Mouse (Mus musculus) kidney, embryonic 16.5 days (tissue): ENCODE data around the gene Lhb. TPM values are rescaled to one million over a fixed set of nuclear protein-coding genes. Genes with fewer than 3 reads are reported as not detected.
"Not testable (repeated sequence)": the region's sequence is repeated elsewhere in the genome, so short reads cannot be mapped to it uniquely, and the experiment has no call there.

Experiments used
- ATAC-seq: fragments of 200-750 bp; cut with Nextera tagmentation; 2 replicates; pipeline ENCODE4 v1.8.0; 2017; ENCODE audit warnings: moderate TSS enrichment; ENCODE audit not compliant: low FRiP score, low TSS enrichment
- H3K27ac ChIP-seq: fragments of 300-500 bp; sonication (generic); 2 replicates; pipeline ENCODE4 v1.5.1; 2014; ENCODE audit warnings: low read length
- H3K27me3 ChIP-seq: fragments of 300-500 bp; sonication (generic); 2 replicates; pipeline ENCODE4 v1.6.1; 2014; ENCODE audit warnings: low read length, control low read depth, mixed read lengths; ENCODE audit not compliant: insufficient read depth
- H3K36me3 ChIP-seq: fragments of 300-500 bp; sonication (generic); 2 replicates; pipeline ENCODE4 v1.6.1; 2014; ENCODE audit warnings: low read length, control low read depth, mixed read lengths; ENCODE audit not compliant: insufficient read depth
- H3K4me1 ChIP-seq: fragments of 300-500 bp; sonication (generic); 2 replicates; pipeline ENCODE4 v1.6.1; 2014; ENCODE audit warnings: low read length, control low read depth, mixed read lengths; ENCODE audit not compliant: insufficient read depth
- H3K4me2 ChIP-seq: fragments of 300-500 bp; sonication (generic); replicated peaks from 2 replicates; pipeline ENCODE4 v1.6.1; 2014; ENCODE audit warnings: low read depth, low read length
- H3K4me3 ChIP-seq: fragments of 300-500 bp; sonication (generic); 2 replicates; pipeline ENCODE4 v1.5.1; 2014; ENCODE audit warnings: mild to moderate bottlenecking, low read length
- H3K9ac ChIP-seq: fragments of 300-500 bp; sonication (generic); replicated peaks from 2 replicates; pipeline ENCODE4 v1.6.1; 2014; ENCODE audit warnings: low read length
- H3K9me3 ChIP-seq: fragments of 300-500 bp; sonication (generic); 2 replicates; pipeline ENCODE4 v1.6.1; 2016; ENCODE audit warnings: low read length, control low read depth
- WGBS: fragments of 180-500 bp; shearing (Covaris S2); extraction: QIAGEN DNeasy Blood & Tissue Kit; methylation state at CpG from one replicate; pipeline ENCODE4 v1.1.7; 2014; 5-methylcytosine and 5-hydroxymethylcytosine counted together
- polyA plus RNA-seq: library from polyadenylated mRNA; unstranded; fragments of >200 nt; fragmentation: Nextera tagmentation; extraction: Ambion mirVana; gene quantifications from 2 replicates; pipeline ENCODE4 v1.2.1, GENCODE M21; 2015

The Lhb gene
- polyA plus RNA-seq, 1 experiment from 2014 or later, result not detected

DNA sequence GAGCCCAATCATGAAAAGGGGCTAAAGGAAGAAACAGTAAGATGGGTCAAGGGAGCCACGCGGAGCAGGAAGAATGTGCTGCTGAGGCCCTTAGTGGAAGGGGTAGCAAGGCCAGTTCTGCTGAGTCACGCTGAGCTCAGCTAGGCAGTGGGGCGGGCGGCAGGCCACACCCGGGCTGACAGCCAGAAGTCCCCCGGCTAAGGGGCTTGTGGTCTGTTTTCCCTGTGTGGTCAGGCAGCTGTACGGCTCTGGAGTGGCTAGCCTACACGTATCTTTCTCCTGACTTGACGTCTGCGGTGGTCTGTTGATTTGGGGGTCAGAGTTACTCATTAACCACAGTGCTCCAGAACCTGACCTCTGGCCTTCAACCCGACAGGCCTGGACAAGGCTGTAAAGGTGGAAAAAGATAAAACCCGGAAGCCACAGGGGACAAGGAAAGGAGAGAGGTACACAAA, 40.3 kb downstream of the Lhb start:
- peak overlapping the region; percentile 64 for H3K9ac ChIP-seq
- peaks cover 44% of the 10 kb centered on the region for H3K4me1 ChIP-seq
- peak; percentile 32 for ATAC-seq
- H3K9me3 ChIP-seq, result no peaks in the 10 kb centered on the region
- peak overlapping the region; percentile 88; the same call in 1 of the 2 replicates for H3K4me3 ChIP-seq
- no peaks in the 10 kb centered on the region for H3K27me3 ChIP-seq
- H3K4me2 ChIP-seq, result peak overlapping the region; percentile 54
- peak overlapping the region; percentile 94 for H3K27ac ChIP-seq
- WGBS, result 16% methylated on average over 13 of the region's 13 CpGs
- peaks cover 34% of the 10 kb centered on the region for H3K36me3 ChIP-seq

DNA sequence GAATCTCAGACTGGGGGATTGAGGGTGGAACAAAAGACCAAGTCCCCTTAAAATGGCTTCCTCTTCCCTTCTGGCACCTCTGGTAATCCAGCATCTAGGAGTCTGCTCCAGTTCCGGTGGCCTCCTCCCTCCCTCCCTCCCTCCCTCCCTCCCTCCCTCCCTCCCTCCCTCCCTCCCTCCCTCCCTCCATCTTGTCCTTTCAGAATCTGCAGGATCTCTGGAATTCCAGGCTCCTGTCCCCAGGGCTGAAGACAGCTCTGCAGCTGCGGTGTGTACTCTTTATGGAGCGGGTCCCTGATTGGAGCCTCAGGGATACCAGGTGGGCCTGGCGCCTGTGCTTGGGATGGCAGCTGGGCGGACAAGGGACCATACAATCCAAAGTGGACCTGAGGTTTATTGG, 40.7 kb downstream of the Lhb start:
- peaks cover 47% of the 10 kb centered on the region for H3K4me1 ChIP-seq

DNA sequence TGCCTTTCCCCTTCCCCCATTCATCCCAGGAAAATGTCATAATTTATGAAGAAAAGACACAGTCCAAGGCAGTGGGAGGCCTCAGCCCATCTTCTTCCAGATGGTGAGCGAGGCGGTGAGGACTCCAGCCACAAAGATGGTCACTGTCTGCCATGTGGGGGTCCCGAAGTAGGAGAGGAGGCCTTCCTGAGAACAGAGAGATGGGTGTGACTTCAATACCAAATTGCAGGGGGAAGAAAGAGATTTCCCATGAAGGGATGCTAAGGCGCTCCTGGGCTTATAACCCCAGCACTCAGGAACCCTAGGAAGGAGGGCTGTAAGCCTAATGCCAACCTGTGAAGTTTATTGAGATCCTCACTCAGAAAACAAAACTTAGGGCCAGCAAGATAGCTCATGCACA, 41.2 kb downstream of the Lhb start:
- WGBS, result 87% methylated on average over 4 of the region's 4 CpGs

More for the DNA sequence above, 40.7 kb downstream of the Lhb start:
- Histone ChIP-seq H3K4me3 (no peak overlapping the region), H3K9me3 (no peaks in the 10 kb centered on the region), H3K36me3 (peaks cover 34% of the 10 kb centered on the region), H3K27ac (peak overlapping the region; percentile 94), H3K27me3 (no peaks in the 10 kb centered on the region), H3K9ac (peak overlapping the region; percentile 64; the same call in 1 of the 2 replicates), H3K4me2 (peak overlapping the region; percentile 54; the same call in 1 of the 2 replicates)
- 54% methylated on average over 5 of the region's 5 CpGs for WGBS
- ATAC-seq, result no peak

DNA sequence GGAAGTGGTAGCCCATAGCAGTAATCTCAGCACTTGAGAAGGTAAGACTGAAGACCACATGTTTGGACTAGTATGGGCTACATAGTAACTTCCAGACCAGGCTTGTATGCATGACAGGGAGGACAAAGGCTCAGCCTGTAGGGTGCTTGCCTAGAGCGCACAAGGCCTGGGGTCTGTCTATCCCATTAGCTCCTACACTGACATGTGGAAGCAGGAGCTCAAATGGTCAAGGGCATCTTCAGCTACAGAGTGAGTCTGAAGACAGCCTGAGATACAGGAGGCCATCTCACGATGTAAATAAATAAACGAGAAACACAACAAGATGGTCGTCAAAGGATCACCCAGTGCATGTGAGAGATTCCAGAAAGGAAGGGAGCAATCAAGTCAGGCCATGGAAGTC, 41.7 kb downstream of the Lhb start:
- H3K4me3 ChIP-seq, result no peak overlapping the region
- H3K9ac ChIP-seq, result no peak overlapping the region
- H3K27ac ChIP-seq, result no peak overlapping the region
- H3K9me3 ChIP-seq, result no peaks in the 10 kb centered on the region
- ATAC-seq, result no peak
- H3K27me3 ChIP-seq, result no peaks in the 10 kb centered on the region
- H3K4me2 ChIP-seq, result no peak overlapping the region
- H3K4me1 ChIP-seq, result peaks cover 44% of the 10 kb centered on the region
- H3K36me3 ChIP-seq, result peaks cover 26% of the 10 kb centered on the region
- WGBS, result 89% methylated on average over 4 of the region's 4 CpGs

More for the DNA sequence above, 41.2 kb downstream of the Lhb start:
- no peaks in the 10 kb centered on the region for H3K9me3 ChIP-seq
- H3K4me1 ChIP-seq, result peaks cover 46% of the 10 kb centered on the region
- ATAC-seq, result no peak
- no peak overlapping the region for H3K4me2 ChIP-seq
- peaks cover 32% of the 10 kb centered on the region for H3K36me3 ChIP-seq
- H3K4me3 ChIP-seq, result no peak overlapping the region
- no peaks in the 10 kb centered on the region for H3K27me3 ChIP-seq
- peak overlapping the region; percentile 94 for H3K27ac ChIP-seq
- 0 out of 2 replicates have a peak overlapping the region, but pooled peaks have one; percentile 15 for H3K9ac ChIP-seq

DNA sequence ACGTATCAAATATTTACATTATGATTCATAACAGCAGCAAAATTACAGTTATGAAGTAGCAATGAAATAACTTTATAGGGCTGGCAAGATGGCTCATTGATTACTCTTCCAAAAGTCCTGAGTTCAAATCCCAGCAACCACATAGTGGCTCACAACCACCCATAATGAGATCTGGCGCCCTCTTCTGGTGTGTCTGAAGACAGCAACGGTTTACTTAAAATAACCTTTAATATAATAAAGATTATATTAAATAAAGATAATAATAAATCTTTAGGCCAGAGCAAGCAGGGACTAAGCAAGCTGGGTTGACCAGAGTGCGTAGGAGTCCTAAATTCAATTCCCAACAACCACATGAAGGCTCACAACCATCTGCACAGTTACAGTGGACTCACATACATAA, 42.2 kb downstream of the Lhb start:
- not testable (repeated sequence) for H3K4me2 ChIP-seq, ATAC-seq, H3K4me3 ChIP-seq, H3K27me3 ChIP-seq, H3K27ac ChIP-seq, H3K9me3 ChIP-seq, H3K9ac ChIP-seq
- Histone ChIP-seq H3K4me1 (peaks cover 41% of the 10 kb centered on the region), H3K36me3 (peaks cover 23% of the 10 kb centered on the region)
- 77% methylated on average over 4 of the region's 4 CpGs for WGBS

DNA sequence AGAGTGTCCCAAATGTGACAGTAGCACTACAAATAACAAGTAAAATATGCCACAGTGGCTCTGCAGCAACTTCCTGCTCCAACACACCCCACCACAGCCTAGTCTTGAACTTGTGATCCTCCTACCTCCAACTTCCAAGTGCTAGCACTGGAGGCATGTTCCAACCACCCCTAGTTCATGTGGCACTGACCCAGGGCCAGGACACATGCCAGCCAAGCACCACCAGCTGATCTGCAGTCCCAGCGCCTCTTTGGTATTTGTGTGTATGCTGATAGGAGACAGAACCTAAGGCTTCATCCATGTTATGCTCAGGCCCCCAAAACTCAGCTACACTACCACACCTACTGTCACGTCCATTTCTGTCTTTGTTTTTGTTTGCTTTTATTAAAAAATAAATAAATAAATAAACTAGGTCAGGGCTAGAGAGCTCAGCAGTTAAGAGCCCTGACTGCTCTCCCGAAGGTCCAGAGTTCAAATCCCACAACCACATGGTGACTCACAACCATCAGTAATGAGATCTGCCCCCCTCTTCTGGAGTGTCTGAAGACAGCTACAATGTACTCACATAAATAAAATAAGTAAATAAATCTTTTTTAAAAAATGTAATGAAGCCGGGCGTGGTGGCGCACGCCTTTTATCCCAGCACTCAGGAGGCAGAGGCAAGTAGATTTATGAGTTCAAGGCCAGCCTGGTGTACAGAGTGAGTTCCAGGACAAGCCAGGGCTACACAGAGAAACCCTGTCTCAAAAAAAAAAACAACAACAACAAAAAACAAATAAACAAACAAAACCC, 43.6 kb downstream of the Lhb start:
- H3K9ac ChIP-seq, result no peak overlapping the region
- no peak for ATAC-seq
- H3K36me3 ChIP-seq, result peaks cover 18% of the 10 kb centered on the region
- peaks cover 35% of the 10 kb centered on the region for H3K4me1 ChIP-seq
- H3K27ac ChIP-seq, result no peak overlapping the region
- no peak overlapping the region for H3K4me3 ChIP-seq
- no peaks in the 10 kb centered on the region for H3K27me3 ChIP-seq
- H3K9me3 ChIP-seq, result no peaks in the 10 kb centered on the region
- no peak overlapping the region for H3K4me2 ChIP-seq
- WGBS, result 90% methylated on average over 7 of the region's 7 CpGs

DNA sequence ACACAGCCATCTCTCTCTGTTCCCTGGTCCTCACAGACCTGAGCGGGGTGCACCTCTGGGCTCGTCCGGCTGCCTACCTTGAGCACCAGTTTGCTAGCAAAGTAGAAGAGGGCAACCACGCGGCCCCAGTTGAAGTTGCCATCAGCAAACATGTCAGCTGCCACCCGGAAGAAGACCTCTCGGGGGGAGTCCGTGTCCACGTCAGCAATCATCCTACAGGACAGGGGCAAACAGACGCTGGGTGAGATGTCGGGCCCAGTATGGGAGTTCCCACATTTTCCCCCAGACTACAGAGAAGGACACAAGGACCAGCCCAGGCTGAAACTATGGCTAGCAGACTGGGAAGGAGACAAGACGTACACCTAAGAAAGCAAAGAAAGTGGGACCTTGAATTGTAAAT, 44.5 kb downstream of the Lhb start:
- no peak overlapping the region for H3K27ac ChIP-seq
- H3K4me2 ChIP-seq, result no peak overlapping the region
- no peaks in the 10 kb centered on the region for H3K27me3 ChIP-seq
- peaks cover 33% of the 10 kb centered on the region for H3K4me1 ChIP-seq
- no peak overlapping the region; the same call in 1 of the 2 replicates for H3K9ac ChIP-seq
- WGBS, result 97% methylated on average over 12 of the region's 12 CpGs
- no peaks in the 10 kb centered on the region for H3K9me3 ChIP-seq
- peaks cover 18% of the 10 kb centered on the region for H3K36me3 ChIP-seq
- H3K4me3 ChIP-seq, result 0 out of 2 replicates have a peak overlapping the region, but pooled peaks have one; percentile 92
- ATAC-seq, result no peak

DNA sequence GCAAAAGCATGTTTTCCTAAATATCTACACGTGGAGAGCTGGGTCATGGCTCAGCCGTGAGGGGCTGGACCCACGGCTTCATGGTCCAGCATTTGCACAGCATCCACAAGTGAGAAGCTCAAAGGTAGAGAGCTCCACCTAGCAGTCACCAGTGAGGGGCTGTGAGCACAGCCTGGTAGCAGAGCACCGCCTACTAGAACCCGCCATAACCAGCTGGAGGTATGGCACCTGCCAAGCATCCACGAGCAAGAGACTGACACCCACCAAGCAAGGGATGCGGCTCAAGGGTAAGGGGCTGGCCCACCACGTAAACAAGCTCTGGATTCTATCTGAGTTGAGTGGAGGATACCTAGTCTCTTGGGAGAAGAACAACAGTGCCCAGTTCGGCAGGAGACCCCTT, 44.9 kb downstream of the Lhb start:
- WGBS, result 73% methylated on average over 9 of the region's 9 CpGs
- peaks cover 29% of the 10 kb centered on the region for H3K4me1 ChIP-seq
- peak overlapping the region; percentile 84 for H3K9ac ChIP-seq
- peak overlapping the region; percentile 92 for H3K4me3 ChIP-seq
- no peak for ATAC-seq
- no peaks in the 10 kb centered on the region for H3K9me3 ChIP-seq
- H3K27me3 ChIP-seq, result no peaks in the 10 kb centered on the region
- peaks cover 18% of the 10 kb centered on the region for H3K36me3 ChIP-seq
- H3K4me2 ChIP-seq, result peak overlapping the region; percentile 87
- H3K27ac ChIP-seq, result no peak overlapping the region

DNA sequence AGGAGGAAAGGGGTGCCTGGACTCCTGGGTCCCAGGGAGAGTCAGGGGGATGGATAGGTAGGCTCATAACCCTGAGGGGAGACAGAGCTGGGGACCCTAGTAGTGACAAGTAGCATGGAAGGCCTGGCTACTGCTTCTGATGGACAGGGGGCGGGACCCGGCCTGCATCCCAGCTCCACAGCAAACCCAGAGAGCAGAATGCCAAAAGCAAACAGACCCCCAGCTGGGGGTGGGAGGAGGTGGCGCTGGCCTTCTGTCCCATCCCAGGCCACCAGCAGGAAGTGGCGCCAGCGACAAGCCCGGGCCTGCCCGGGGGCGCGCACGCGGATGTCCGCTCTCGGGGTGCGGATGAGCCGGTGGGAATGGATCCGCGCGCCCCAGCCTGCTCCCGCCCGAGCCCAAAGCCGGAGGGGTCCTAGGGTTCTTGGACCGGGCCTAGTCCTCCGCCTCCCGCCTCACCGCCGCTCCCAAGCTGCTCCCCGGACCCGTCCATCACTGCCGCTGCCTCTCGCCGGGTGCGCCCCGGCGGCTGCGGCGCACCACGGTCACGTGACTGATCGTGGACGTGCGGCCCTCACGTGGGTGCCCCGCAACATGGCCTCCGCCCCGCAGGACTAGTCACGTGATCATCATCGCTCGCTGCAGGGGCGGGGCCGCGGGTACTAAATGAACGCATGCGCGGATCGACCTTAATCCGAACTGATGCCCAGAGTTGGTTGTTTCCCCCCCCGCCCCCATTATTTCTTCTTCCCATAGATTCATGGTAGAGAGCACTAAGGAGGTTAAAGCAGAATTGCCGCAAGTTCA, 45.9 kb downstream of the Lhb start, which contains the start of gene Bax:
Gene Bax (minus strand): TSS at position 616 of the 807 bp plus-strand sequence.
- peak within 1 kb of the TSS; percentile 52; the same call in 1 of the 2 replicates for H3K27ac ChIP-seq
- H3K36me3 ChIP-seq, result peaks cover 18% of the 10 kb centered on the region
- H3K9me3 ChIP-seq, result no peaks in the 10 kb centered on the region
- WGBS, result 0% methylated on average over 47 of the region's 58 CpGs
- H3K9ac ChIP-seq, result peak within 1 kb of the TSS; percentile 84
- no peaks in the 10 kb centered on the region for H3K27me3 ChIP-seq
- H3K4me1 ChIP-seq, result peaks cover 22% of the 10 kb centered on the region
- ATAC-seq, result peak; percentile 71
- peak within 1 kb of the TSS; percentile 92 for H3K4me3 ChIP-seq
- peak within 1 kb of the TSS; percentile 87 for H3K4me2 ChIP-seq
